Mouse (Mus musculus) megakaryocyte-erythroid progenitor cell, adult 5-6 weeks (primary cell): Measurements from ENCODE around the gene Capn2. TPM values are rescaled to one million over a fixed set of nuclear protein-coding genes. Genes with fewer than 3 reads are reported as not detected.

Source experiments
- ATAC-seq: replicated peaks from 2 replicates; pipeline ENCODE4 v1.8.0; 2016; ENCODE audit warnings: mild to moderate bottlenecking, inconsistent platforms; ENCODE audit not compliant: severe bottlenecking, poor library complexity, low FRiP score, low TSS enrichment
- total RNA-seq, 2 experiments: library from RNA; stranded (forward) in 1 of 2; stranded (reverse) in 1 of 2; fragments of 200-1000, 215-1000 nt in 1 of 2; fragments of >200 nt in 1 of 2; fragmentation: Nextera tagmentation in 1 of 2; gene quantifications; 2 replicates each; pipeline ENCODE4 v1.2.3; 2014 to 2017

Capn2 gene
- total RNA-seq (2014; fragmentation: Nextera tagmentation) = 2.4 and 6.1 TPM in 2 replicates
- total RNA-seq (2017) = 7.2 and 16.2 TPM in 2 replicates

- ATAC-seq = peak; percentile 72
Observed at GRCm38 (mm10) chr1:182516758-182517676, at the start of gene Capn2. Gene Capn2 (minus strand): TSS chr1:182517608.

- ATAC-seq = no peak
Observed at GRCm38 (mm10) chr1:182565351-182565835, 48.0 kb upstream of the Capn2 start.

- peak; percentile 76 for ATAC-seq
Observed at GRCm38 (mm10) chr1:182564408-182565120, 47.2 kb upstream of the Capn2 start, which contains the start of gene Capn8. Gene Capn8 (plus strand): TSS chr1:182565007.

- ATAC-seq = no peak
Observed at GRCm38 (mm10) chr1:182562576-182563370, 45.4 kb upstream of the Capn2 start.

- no peak for ATAC-seq
Observed at GRCm38 (mm10) chr1:182561945-182562514, 44.6 kb upstream of the Capn2 start.

- no peak for ATAC-seq
Observed at GRCm38 (mm10) chr1:182560390-182561098, 43.1 kb upstream of the Capn2 start.

GRCm38 (mm10) chr1:182559530-182559929 is 42.1 kb upstream of the Capn2 start:
- ATAC-seq = no peak

GRCm38 (mm10) chr1:182558271-182558670 is 40.9 kb upstream of the Capn2 start:
- ATAC-seq = no peak

- ATAC-seq = peak; percentile 91
Observed at GRCm38 (mm10) chr1:182553649-182554375, 36.4 kb upstream of the Capn2 start.

- ATAC-seq = no peak
Observed at GRCm38 (mm10) chr1:182550761-182551160, 33.4 kb upstream of the Capn2 start.

- no peak for ATAC-seq
Observed at GRCm38 (mm10) chr1:182543906-182544305, 26.5 kb upstream of the Capn2 start.

- no peak for ATAC-seq
Observed at GRCm38 (mm10) chr1:182543136-182543535, 25.7 kb upstream of the Capn2 start.

GRCm38 (mm10) chr1:182542110-182542509 is 24.7 kb upstream of the Capn2 start:
- ATAC-seq = no peak

GRCm38 (mm10) chr1:182539023-182539940 is 21.9 kb upstream of the Capn2 start:
- peak; percentile 92 for ATAC-seq

- ATAC-seq = no peak
Observed at GRCm38 (mm10) chr1:182535080-182535481, 17.7 kb upstream of the Capn2 start.

GRCm38 (mm10) chr1:182533583-182533982 is 16.2 kb upstream of the Capn2 start:
- ATAC-seq = no peak
